Mouse (Mus musculus): Measurements from ENCODE around the gene Thpo.
A peak's percentile ranks its signal among the peaks of the same experiment; 100 is the strongest.

- TF ChIP-seq CTCF (IDR thresholded peaks at IDR 0.05 in 2 of 3, conservative IDR thresholded peaks at IDR 0.05 in 1 of 3; ENCODE audit: control insufficient read depth in 1 of 3, insufficient read depth in 1 of 3, low read depth in 2 of 3, low read length in 3 of 3, poor library complexity in 1 of 3, severe bottlenecking in 1 of 3) (peak in 2 of 3 experiments; percentile 77 to 84; a peak in 5 of 6 replicates), POLR2A (IDR thresholded peaks at IDR 0.05; ENCODE audit: control insufficient read depth in 1 of 2, insufficient read depth in 1 of 2, low read depth in 1 of 2, low read length in 2 of 2, poor library complexity in 1 of 2) (peak; percentile 79 to 82), NRF1 (IDR thresholded peaks at IDR 0.05; ENCODE audit: insufficient read depth, low read depth, low read length, poor library complexity, severe bottlenecking) (peak; percentile 94), GATA1 (IDR thresholded peaks at IDR 0.05; ENCODE audit: low read depth, low read length) (no peak), POLR2AphosphoS2 (IDR thresholded peaks at IDR 0.05; ENCODE audit: low read length) (peak; percentile 83; the same call in 1 of the 2 replicates), CHD2 (IDR thresholded peaks at IDR 0.05; ENCODE audit: low read length) (no peak)
These were observed 16.9 kb downstream of the Thpo start, which contains the start of the genes Polr2h and Clcn2 for GRCm38 (mm10) chr16:20717181-20717977.

Measured in MEL (cell line).